Mouse (Mus musculus) neural tube, embryonic 13.5 days (tissue): ENCODE data around the gene Glmp. TPM values are rescaled to one million over a fixed set of nuclear protein-coding genes. Genes with fewer than 3 reads are reported as not detected.
"Not testable (repeated sequence)": the region's sequence is repeated elsewhere in the genome, so short reads cannot be mapped to it uniquely, and the experiment has no call there.

ENCODE experiments used
- ATAC-seq: fragments of 200-750 bp; cut with Nextera tagmentation; 2 replicates; pipeline ENCODE4 v1.8.0; 2017; ENCODE audit warnings: low read depth, mild to moderate bottlenecking, moderate TSS enrichment, moderate library complexity
- H3K27ac ChIP-seq: fragments of 300-500 bp; sonication (generic); replicated peaks from 2 replicates; pipeline ENCODE4 v1.5.1; 2015; ENCODE audit warnings: moderate library complexity, mild to moderate bottlenecking, inconsistent platforms
- H3K27me3 ChIP-seq: fragments of 300-500 bp; sonication (generic); 2 replicates; pipeline ENCODE4 v1.6.1; 2015; ENCODE audit warnings: mild to moderate bottlenecking, inconsistent platforms
- H3K36me3 ChIP-seq: fragments of 300-500 bp; sonication (generic); 2 replicates; pipeline ENCODE4 v1.6.1; 2015; ENCODE audit warnings: mild to moderate bottlenecking, inconsistent platforms
- H3K4me1 ChIP-seq: fragments of 300-500 bp; sonication (generic); replicated peaks from 2 replicates; pipeline ENCODE4 v1.6.1; 2015; ENCODE audit warnings: inconsistent platforms
- H3K4me2 ChIP-seq: fragments of 300-500 bp; sonication (generic); 2 replicates; pipeline ENCODE4 v1.6.1; 2015; ENCODE audit warnings: inconsistent platforms, mild to moderate bottlenecking, moderate library complexity
- H3K4me3 ChIP-seq: fragments of 300-500 bp; sonication (generic); 2 replicates; pipeline ENCODE4 v1.5.1; 2015; ENCODE audit warnings: mild to moderate bottlenecking, inconsistent platforms
- H3K9ac ChIP-seq: fragments of 300-500 bp; sonication (generic); 2 replicates; pipeline ENCODE4 v1.6.1; 2015; ENCODE audit warnings: moderate library complexity, mild to moderate bottlenecking, inconsistent platforms
- H3K9me3 ChIP-seq: fragments of 300-500 bp; sonication (generic); 2 replicates; pipeline ENCODE4 v1.6.1; 2016; ENCODE audit warnings: inconsistent platforms
- WGBS: fragments of 180-500 bp; shearing (Covaris S2); methylation state at CpG from one replicate; pipeline ENCODE4 v1.1.7; 2015; 5-methylcytosine and 5-hydroxymethylcytosine counted together
- polyA plus RNA-seq: library from polyadenylated mRNA; unstranded; fragments of >200 nt; fragmentation: Nextera tagmentation; extraction: Ambion mirVana; gene quantifications from 2 replicates; pipeline ENCODE4 v1.2.1, GENCODE M21; 2015

Glmp gene
- 99.6 and 112 TPM in 2 replicates for polyA plus RNA-seq

DNA sequence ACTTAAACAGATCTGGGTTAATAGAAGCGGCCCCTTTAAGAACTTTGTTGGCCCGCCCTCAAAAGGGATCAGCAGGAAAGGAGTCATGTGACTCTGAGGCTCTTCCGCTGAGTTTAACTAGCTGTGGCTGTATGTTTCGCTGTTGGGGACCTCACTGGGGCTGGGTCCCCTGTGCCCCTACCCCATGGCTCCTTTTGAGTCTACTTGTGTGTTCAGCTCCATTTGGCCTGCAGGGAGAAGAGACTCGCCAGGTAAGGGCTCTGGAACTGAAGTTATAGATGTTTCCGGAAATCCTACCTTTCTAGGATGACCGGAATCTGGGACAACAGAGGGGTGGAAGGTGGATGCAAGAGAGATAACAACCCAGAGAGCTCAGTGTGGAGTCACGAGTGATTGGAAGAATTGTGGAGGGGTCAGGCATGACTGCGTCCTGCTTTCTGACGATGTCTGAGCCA lies at the start of gene Glmp:
Glmp (plus strand) TSS at position 73 of the 455 bp plus-strand sequence.
- peaks cover 65% of the 10 kb centered on the region for H3K36me3 ChIP-seq
- peak within 1 kb of the TSS; percentile 76 for H3K4me3 ChIP-seq
- peak within 1 kb of the TSS; percentile 82 for H3K4me2 ChIP-seq
- ATAC-seq = peak; percentile 79
- H3K27ac ChIP-seq = no peak within 1 kb of the TSS
- no peaks in the 10 kb centered on the region for H3K27me3 ChIP-seq
- no peaks in the 10 kb centered on the region for H3K9me3 ChIP-seq
- peak within 1 kb of the TSS; percentile 83 for H3K9ac ChIP-seq
- peaks cover 13% of the 10 kb centered on the region for H3K4me1 ChIP-seq
- 4% methylated on average over 10 of the region's 10 CpGs for WGBS

GRCm38 (mm10) chr3:88276121-88276520 lies 48.7 kb upstream of the Glmp start:
- no peaks in the 10 kb centered on the region for H3K36me3 ChIP-seq
- no peak overlapping the region for H3K27ac ChIP-seq
- 76% methylated on average over 2 of the region's 2 CpGs for WGBS
- no peaks in the 10 kb centered on the region for H3K9me3 ChIP-seq
- no peaks in the 10 kb centered on the region for H3K4me1 ChIP-seq
- H3K4me2 ChIP-seq = no peak overlapping the region
- no peak for ATAC-seq
- no peaks in the 10 kb centered on the region for H3K27me3 ChIP-seq
- H3K4me3 ChIP-seq = no peak overlapping the region
- H3K9ac ChIP-seq = no peak overlapping the region

GRCm38 (mm10) chr3:88276529-88277143 lies 48.2 kb upstream of the Glmp start:
- WGBS = 42% methylated on average over 7 of the region's 7 CpGs
- no peak for ATAC-seq
- H3K4me2 ChIP-seq = no peak overlapping the region
- H3K27ac ChIP-seq = no peak overlapping the region
- H3K4me3 ChIP-seq = no peak overlapping the region
- no peaks in the 10 kb centered on the region for H3K27me3 ChIP-seq
- no peak overlapping the region for H3K9ac ChIP-seq
- no peaks in the 10 kb centered on the region for H3K36me3 ChIP-seq
- H3K4me1 ChIP-seq = no peaks in the 10 kb centered on the region
- no peaks in the 10 kb centered on the region for H3K9me3 ChIP-seq

DNA sequence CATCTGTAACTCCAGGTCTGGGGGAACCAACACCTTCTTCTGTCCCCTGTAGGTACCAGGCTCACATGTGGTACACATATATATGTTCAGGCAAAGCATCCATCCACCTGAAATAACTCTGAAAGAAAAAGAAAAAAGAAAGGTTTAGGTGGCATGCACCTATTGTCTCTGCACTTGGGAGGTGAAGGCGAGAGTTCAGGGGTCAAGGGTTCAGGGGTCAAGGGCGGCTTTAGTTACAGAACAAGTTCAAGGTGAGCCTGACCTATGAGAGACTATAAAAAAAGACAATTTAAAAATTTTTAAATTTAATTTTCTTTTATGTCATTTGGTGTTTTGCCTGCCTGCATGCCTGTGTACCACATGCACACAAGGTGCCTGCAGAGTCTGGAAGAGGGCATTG lies 44.8 kb upstream of the Glmp start:
- H3K4me2 ChIP-seq = no peak overlapping the region
- no peaks in the 10 kb centered on the region for H3K36me3 ChIP-seq
- H3K27me3 ChIP-seq = no peaks in the 10 kb centered on the region
- H3K4me1 ChIP-seq = no peaks in the 10 kb centered on the region
- H3K27ac ChIP-seq = no peak overlapping the region
- H3K4me3 ChIP-seq = no peak overlapping the region
- no peaks in the 10 kb centered on the region for H3K9me3 ChIP-seq
- no peak overlapping the region for H3K9ac ChIP-seq
- no peak for ATAC-seq
- WGBS = 89% methylated on average over 2 of the region's 2 CpGs

DNA sequence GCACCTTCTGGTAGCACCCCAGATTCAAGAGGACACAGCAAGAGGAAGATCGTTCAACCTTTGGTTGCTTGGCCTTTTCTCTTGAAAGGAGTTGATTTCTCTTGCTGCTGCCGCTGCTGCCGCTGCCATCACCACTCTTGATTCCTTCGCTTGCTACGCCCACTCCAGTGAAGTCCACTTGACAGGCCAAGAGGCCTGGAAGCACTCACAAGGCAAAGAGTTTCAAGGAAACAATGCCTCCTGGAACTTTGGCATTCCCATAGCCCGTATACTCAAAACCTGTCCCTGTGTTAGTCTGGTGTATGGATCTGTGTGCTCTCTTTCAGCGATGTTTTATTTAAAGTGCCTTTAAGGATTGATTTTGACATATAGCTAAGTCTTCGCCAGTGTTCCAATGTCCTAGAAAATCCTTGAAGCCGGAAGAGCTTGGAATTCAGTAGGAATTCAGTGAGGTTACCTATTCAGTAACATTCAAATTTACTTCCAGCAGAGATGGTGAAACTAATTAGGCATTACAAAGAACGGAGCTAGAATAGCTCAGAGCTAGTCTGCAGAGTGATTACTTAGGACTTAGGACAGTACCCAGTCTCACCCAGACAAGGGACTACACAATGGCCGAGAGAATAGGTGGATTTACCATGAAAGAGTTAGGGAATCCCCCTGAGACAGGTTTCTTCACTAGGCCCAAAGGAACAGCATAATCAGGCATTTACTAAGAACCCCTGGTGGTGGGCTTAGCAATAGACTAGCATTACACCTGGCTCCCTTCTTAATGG lies 43.5 kb upstream of the Glmp start:
- not testable (repeated sequence) for H3K9ac ChIP-seq, H3K4me3 ChIP-seq, H3K27me3 ChIP-seq, H3K27ac ChIP-seq, H3K4me2 ChIP-seq, H3K36me3 ChIP-seq, H3K9me3 ChIP-seq, H3K4me1 ChIP-seq, ATAC-seq
- 63% methylated on average over 11 of the region's 11 CpGs for WGBS

DNA sequence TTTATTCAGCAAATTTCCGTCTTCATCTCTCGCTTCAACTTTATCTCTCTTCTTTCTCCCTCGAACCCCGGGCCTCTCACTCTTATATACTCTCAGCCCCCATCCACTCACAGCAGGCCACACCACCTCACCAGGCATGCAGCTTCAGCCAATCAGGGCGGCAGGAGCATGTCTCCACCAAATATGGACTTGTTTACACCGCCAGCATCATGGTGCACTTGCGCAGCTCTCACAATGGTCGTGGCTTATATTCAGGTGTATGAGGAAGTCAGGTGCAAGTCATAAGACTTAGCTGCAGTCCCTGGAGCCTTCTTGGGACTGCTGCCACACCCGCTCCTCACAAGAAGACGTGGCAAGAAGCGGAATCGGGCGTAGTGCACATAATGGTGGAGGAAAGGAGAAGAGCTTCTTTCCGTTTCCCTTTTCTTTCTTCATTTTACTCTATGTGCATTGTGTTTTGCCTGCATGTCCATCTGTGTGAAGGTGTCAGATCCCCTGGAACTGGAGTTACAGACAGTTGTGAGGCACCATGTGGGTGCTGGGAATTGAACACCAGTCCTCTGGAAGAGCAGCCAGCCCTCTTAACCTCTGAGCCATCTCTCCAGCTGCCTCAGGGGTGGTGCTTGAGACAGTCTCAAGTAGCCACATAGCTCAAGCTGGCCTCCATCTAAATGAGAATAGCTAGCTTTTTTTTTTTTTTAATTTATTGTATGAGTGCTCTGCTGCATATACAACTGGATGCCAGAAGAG lies 39.8 kb upstream of the Glmp start:
- not testable (repeated sequence) for H3K4me3 ChIP-seq, H3K36me3 ChIP-seq, H3K4me2 ChIP-seq, H3K27ac ChIP-seq, H3K27me3 ChIP-seq, H3K9me3 ChIP-seq, H3K9ac ChIP-seq, H3K4me1 ChIP-seq, ATAC-seq
- WGBS = 96% methylated on average over 14 of the region's 14 CpGs

DNA sequence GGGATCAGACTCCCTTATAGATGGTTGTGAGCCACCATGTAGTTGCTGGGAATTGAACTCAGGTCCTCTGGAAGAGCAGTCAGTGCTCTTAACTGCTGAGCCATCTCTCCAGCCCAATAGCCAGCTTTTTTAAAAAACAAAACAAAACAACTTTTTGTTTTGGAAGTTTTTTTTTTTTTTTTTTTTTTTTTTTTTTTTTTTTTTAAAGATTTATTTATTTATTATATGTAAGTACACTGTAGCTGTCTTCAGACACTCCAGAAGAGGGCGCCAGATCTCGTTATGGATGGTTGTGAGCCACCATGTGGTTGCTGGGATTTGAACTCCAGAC lies 39.3 kb upstream of the Glmp start:
- not testable (repeated sequence) for H3K9me3 ChIP-seq, ATAC-seq, H3K27me3 ChIP-seq, H3K27ac ChIP-seq, H3K4me2 ChIP-seq, H3K4me3 ChIP-seq, H3K4me1 ChIP-seq, H3K36me3 ChIP-seq, H3K9ac ChIP-seq
- 50% methylated on average over 2 of the region's 2 CpGs for WGBS

DNA sequence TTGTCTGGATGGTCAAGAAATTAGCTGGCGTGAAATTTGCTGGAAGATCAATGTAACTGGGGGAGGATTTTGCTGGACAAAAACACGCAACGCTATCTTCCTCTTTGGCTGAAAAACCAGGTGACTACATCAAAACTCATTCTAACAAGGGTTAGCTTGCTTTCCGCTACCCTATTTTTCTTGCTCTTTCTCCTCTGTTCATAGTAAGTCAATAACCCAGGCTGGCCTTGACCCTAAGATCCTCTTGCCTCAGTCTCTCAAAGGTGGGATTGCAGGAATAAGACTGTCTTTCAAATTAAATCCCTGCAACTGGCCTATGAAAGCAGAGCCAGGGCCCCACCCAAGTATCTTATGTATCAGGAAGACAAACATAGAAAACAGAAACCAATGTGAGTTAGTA lies 37.7 kb upstream of the Glmp start, which contains the start of gene Gm38392:
Gm38392 (minus strand) TSS at position 101 of the 400 bp plus-strand sequence.
- no peak within 1 kb of the TSS for H3K27ac ChIP-seq
- H3K4me1 ChIP-seq = no peaks in the 10 kb centered on the region
- H3K9ac ChIP-seq = no peak within 1 kb of the TSS
- no peak for ATAC-seq
- no peaks in the 10 kb centered on the region for H3K36me3 ChIP-seq
- no peaks in the 10 kb centered on the region for H3K27me3 ChIP-seq
- no peak within 1 kb of the TSS for H3K4me3 ChIP-seq
- H3K4me2 ChIP-seq = no peak within 1 kb of the TSS
- H3K9me3 ChIP-seq = no peaks in the 10 kb centered on the region
- 96% methylated on average over 4 of the region's 4 CpGs for WGBS

DNA sequence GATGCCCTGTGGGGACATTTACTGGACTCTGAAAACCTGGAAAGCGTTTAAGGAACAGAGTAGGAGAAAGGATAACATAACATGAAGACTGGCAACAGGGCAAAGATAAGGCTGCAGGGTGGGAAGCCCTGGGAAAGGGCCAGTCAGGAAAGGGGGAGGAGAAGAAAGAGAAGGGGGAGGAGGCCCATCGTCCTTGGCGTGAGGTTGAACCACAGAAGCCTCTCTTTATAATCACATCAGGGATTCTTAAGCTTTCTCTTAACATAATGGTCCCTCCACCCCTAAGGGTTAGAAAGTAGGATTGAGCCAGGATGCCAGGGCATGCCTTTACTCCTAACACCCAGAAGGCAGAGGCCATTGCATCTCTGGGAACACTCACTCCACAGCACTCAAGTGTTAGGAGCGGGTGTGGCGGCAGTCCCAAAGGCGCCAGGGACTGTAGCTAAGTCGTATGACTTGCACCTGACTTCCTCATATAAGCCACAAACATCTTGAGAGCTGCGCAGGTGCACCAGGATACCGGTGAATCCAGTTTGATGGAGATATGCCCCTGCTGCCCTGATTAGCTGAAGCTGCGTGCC lies 36.6 kb upstream of the Glmp start:
- H3K4me3 ChIP-seq, H3K4me2 ChIP-seq, H3K27ac ChIP-seq, H3K9ac ChIP-seq, ATAC-seq, H3K9me3 ChIP-seq, H3K4me1 ChIP-seq, H3K36me3 ChIP-seq, H3K27me3 ChIP-seq: not testable (repeated sequence)
- 78% methylated on average over 8 of the region's 10 CpGs for WGBS

DNA sequence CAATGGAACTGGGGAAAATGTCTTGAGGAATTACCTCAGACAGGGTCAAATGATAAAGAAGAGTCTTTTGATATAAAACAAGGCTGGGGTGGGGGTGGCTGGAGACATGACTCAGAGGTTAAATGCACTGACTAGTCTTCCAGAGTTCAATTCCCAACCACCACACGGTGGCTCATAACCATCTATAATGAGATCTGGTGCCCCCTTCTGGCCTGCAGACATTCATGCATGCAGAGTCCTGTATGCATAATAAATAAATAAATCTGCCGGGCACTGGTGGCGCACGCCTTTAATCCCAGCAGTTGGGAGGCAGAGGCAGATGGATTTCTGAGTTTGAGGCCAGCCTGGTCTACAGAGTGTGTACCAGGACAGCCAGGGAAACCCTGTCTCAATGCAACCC lies 32.9 kb upstream of the Glmp start:
- no peak overlapping the region for H3K4me2 ChIP-seq
- WGBS = 44% methylated on average over 4 of the region's 4 CpGs
- H3K27me3 ChIP-seq = no peaks in the 10 kb centered on the region
- no peak overlapping the region for H3K4me3 ChIP-seq
- no peak overlapping the region for H3K27ac ChIP-seq
- H3K9me3 ChIP-seq = no peaks in the 10 kb centered on the region
- H3K9ac ChIP-seq = no peak overlapping the region
- no peak for ATAC-seq
- peaks cover 7% of the 10 kb centered on the region; the same call in 1 of the 2 replicates for H3K4me1 ChIP-seq
- H3K36me3 ChIP-seq = no peaks in the 10 kb centered on the region

GRCm38 (mm10) chr3:88295272-88295671 lies 29.6 kb upstream of the Glmp start:
- peaks cover 11% of the 10 kb centered on the region for H3K36me3 ChIP-seq
- H3K27ac ChIP-seq, H3K9ac ChIP-seq, H3K9me3 ChIP-seq, ATAC-seq, H3K27me3 ChIP-seq: not testable (repeated sequence)
- H3K4me3 ChIP-seq = 0 out of 2 replicates have a peak overlapping the region, but pooled peaks have one; percentile 89
- peak overlapping the region; percentile 62; the same call in 1 of the 2 replicates for H3K4me2 ChIP-seq
- H3K4me1 ChIP-seq = peaks cover 28% of the 10 kb centered on the region
- WGBS = 74% methylated on average over 1 of the region's 1 CpGs

- Histone ChIP-seq H3K4me1 (peaks cover 28% of the 10 kb centered on the region), H3K27me3 (no peaks in the 10 kb centered on the region), H3K4me3 (peak overlapping the region; percentile 89), H3K9ac (peak overlapping the region; percentile 61), H3K4me2 (peak overlapping the region; percentile 62), H3K36me3 (peaks cover 20% of the 10 kb centered on the region), H3K27ac (peak overlapping the region; percentile 83), H3K9me3 (no peaks in the 10 kb centered on the region)
- ATAC-seq = peak; percentile 45
- WGBS = 2% methylated on average over 12 of the region's 12 CpGs
Observed at GRCm38 (mm10) chr3:88296110-88296560, 28.7 kb upstream of the Glmp start.
